Mouse (Mus musculus) heart, embryonic 12.5 days (tissue): ENCODE measurements around the gene Atp5j. TPM values are rescaled to one million over a fixed set of nuclear protein-coding genes. Genes with fewer than 3 reads are reported as not detected.

Experiments
- ATAC-seq: fragments of 200-750 bp; cut with Nextera tagmentation; 2 replicates; pipeline ENCODE4 v1.8.0; 2017; ENCODE audit warnings: moderate TSS enrichment, moderate library complexity; ENCODE audit not compliant: insufficient number of reproducible peaks, low FRiP score
- H3K27ac ChIP-seq: fragments of 300-500 bp; sonication (generic); 2 replicates; pipeline ENCODE4 v1.5.1; 2016; ENCODE audit warnings: mild to moderate bottlenecking, moderate library complexity; ENCODE audit not compliant: poor library complexity, severe bottlenecking
- H3K27me3 ChIP-seq: fragments of 300-500 bp; sonication (generic); replicated peaks from 2 replicates; pipeline ENCODE4 v1.6.1; 2016; ENCODE audit warnings: mild to moderate bottlenecking, moderate library complexity
- H3K36me3 ChIP-seq: fragments of 300-500 bp; sonication (generic); 2 replicates; pipeline ENCODE4 v1.6.1; 2016; ENCODE audit warnings: mild to moderate bottlenecking, moderate library complexity
- H3K4me1 ChIP-seq: fragments of 300-500 bp; sonication (generic); replicated peaks from 2 replicates; pipeline ENCODE4 v1.6.1; 2016; ENCODE audit warnings: mild to moderate bottlenecking
- H3K4me2 ChIP-seq: fragments of 300-500 bp; sonication (generic); 2 replicates; pipeline ENCODE4 v1.6.1; 2016; ENCODE audit warnings: mild to moderate bottlenecking, moderate library complexity
- H3K4me3 ChIP-seq: fragments of 300-500 bp; sonication (generic); 2 replicates; pipeline ENCODE4 v1.5.1; 2016; ENCODE audit warnings: mild to moderate bottlenecking
- H3K9ac ChIP-seq: fragments of 300-500 bp; sonication (generic); 2 replicates; pipeline ENCODE4 v1.6.1; 2016; ENCODE audit warnings: mild to moderate bottlenecking, moderate library complexity
- H3K9me3 ChIP-seq: fragments of 300-500 bp; sonication (generic); replicated peaks from 2 replicates; pipeline ENCODE4 v1.6.1; 2016; ENCODE audit warnings: mild to moderate bottlenecking, moderate library complexity
- WGBS: fragments of 180-500 bp; shearing (Covaris S2); methylation state at CpG from one replicate; pipeline ENCODE4 v1.1.7; 2016; 5-methylcytosine and 5-hydroxymethylcytosine counted together
- polyA plus RNA-seq: library from polyadenylated mRNA; unstranded; fragments of >200 nt; fragmentation: Nextera tagmentation; extraction: Ambion mirVana; gene quantifications from 2 replicates; pipeline ENCODE4 v1.2.1, GENCODE M21; 2016

The Atp5j gene
- polyA plus RNA-seq, 1 experiment from 2014 or later, result 1,366 TPM

DNA sequence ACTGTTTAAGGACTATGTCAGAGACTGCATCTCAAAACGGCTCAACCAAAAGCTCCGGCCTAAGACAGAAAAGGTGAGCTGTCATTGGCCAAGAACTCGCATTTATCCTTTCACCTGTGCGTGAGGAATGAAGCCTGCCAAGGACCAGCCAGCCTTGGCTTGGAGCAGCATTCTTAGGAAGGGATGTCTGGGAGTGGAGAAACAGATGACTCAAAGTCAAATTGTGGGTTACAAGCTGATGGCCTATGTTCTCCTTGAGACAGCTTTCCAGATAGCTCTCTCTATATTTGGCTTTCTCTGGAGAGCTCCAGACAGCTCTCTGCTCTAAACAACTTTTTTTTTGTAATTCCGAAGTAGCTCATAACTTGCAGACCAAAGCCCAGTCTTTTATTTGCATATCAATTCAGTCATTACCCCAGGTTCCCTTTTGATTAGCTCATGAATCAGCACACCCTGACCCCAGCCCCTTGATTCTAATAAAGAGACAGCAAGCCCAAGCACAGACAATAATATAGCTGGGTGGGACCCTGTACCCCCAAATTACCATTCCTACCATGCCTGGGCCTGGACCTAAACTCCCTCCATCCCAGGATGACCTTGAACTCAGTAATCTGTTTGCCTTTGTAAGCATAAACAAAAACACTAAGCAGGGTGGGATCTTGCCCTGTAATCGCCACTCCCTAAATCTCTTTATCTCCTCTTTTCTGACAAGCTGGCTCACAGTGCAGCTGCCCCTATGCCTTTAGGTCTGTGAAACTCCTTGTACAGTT is 56.4 kb downstream of the Atp5j start:
- Histone ChIP-seq H3K4me1 (no peaks in the 10 kb centered on the region), H3K36me3 (no peaks in the 10 kb centered on the region), H3K9ac (no peak overlapping the region), H3K4me2 (no peak overlapping the region), H3K27me3 (no peaks in the 10 kb centered on the region), H3K4me3 (no peak overlapping the region), H3K9me3 (peaks cover 10% of the 10 kb centered on the region), H3K27ac (no peak overlapping the region)
- WGBS, result 68% methylated on average over 6 of the region's 6 CpGs
- ATAC-seq, result no peak

DNA sequence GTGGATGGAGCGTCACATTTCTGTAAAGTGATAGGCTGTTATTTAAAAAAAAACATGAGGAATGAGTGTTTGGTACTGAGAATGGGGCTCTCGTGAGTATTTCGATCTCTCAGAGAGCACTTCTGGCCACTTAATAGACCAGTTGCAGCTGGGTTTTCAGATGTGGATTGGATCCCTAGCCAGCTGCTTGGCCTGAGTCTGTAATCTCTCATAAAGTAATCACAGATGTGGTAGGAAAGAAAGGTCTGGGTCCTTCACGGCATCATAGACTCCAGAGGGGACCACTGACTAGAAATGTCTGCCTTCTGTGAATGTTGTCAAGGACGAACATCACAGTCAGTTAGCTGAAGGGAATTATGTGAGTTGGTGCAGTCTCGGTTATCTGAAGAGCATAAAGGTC is 57.0 kb downstream of the Atp5j start:
- 72% methylated on average over 6 of the region's 6 CpGs for whole genome bisulfite sequencing
- no peak for ATAC-seq

More for the DNA sequence above, 57.0 kb downstream of the Atp5j start:
- H3K4me2 ChIP-seq, result no peak overlapping the region
- H3K27ac ChIP-seq, result no peak overlapping the region
- H3K9ac ChIP-seq, result no peak overlapping the region
- H3K36me3 ChIP-seq, result no peaks in the 10 kb centered on the region
- no peaks in the 10 kb centered on the region for H3K4me1 ChIP-seq
- no peaks in the 10 kb centered on the region for H3K27me3 ChIP-seq
- H3K9me3 ChIP-seq, result peaks cover 10% of the 10 kb centered on the region
- no peak overlapping the region for H3K4me3 ChIP-seq

Other genes starting within 250 kb of the Atp5j start
- 48.5 and 50.4 TPM in 2 replicates for gene Mrpl39, start 99.9 kb downstream of the Atp5j start, polyA plus RNA-seq
- 8.3 and 8.6 TPM in 2 replicates for gene Jam2, start 61.5 kb downstream of the Atp5j start, polyA plus RNA-seq
- 44.4 and 47.2 TPM in 2 replicates for gene Gabpa, start 700 bp downstream of the Atp5j start, polyA plus RNA-seq